Mouse (Mus musculus) kidney, embryonic 16.5 days (tissue): ENCODE data around the gene Ephx1. TPM values are rescaled to one million over a fixed set of nuclear protein-coding genes. Genes with fewer than 3 reads are reported as not detected.

Source experiments
- ATAC-seq: fragments of 200-750 bp; cut with Nextera tagmentation; 2 replicates; pipeline ENCODE4 v1.8.0; 2017; ENCODE audit warnings: moderate TSS enrichment; ENCODE audit not compliant: low FRiP score, low TSS enrichment
- H3K27ac ChIP-seq: fragments of 300-500 bp; sonication (generic); 2 replicates; pipeline ENCODE4 v1.5.1; 2014; ENCODE audit warnings: low read length
- H3K27me3 ChIP-seq: fragments of 300-500 bp; sonication (generic); 2 replicates; pipeline ENCODE4 v1.6.1; 2014; ENCODE audit warnings: low read length, control low read depth, mixed read lengths; ENCODE audit not compliant: insufficient read depth
- H3K36me3 ChIP-seq: fragments of 300-500 bp; sonication (generic); 2 replicates; pipeline ENCODE4 v1.6.1; 2014; ENCODE audit warnings: low read length, control low read depth, mixed read lengths; ENCODE audit not compliant: insufficient read depth
- H3K4me1 ChIP-seq: fragments of 300-500 bp; sonication (generic); 2 replicates; pipeline ENCODE4 v1.6.1; 2014; ENCODE audit warnings: low read length, control low read depth, mixed read lengths; ENCODE audit not compliant: insufficient read depth
- H3K4me2 ChIP-seq: fragments of 300-500 bp; sonication (generic); replicated peaks from 2 replicates; pipeline ENCODE4 v1.6.1; 2014; ENCODE audit warnings: low read depth, low read length
- H3K4me3 ChIP-seq: fragments of 300-500 bp; sonication (generic); 2 replicates; pipeline ENCODE4 v1.5.1; 2014; ENCODE audit warnings: mild to moderate bottlenecking, low read length
- H3K9ac ChIP-seq: fragments of 300-500 bp; sonication (generic); replicated peaks from 2 replicates; pipeline ENCODE4 v1.6.1; 2014; ENCODE audit warnings: low read length
- H3K9me3 ChIP-seq: fragments of 300-500 bp; sonication (generic); 2 replicates; pipeline ENCODE4 v1.6.1; 2016; ENCODE audit warnings: low read length, control low read depth
- WGBS: fragments of 180-500 bp; shearing (Covaris S2); extraction: QIAGEN DNeasy Blood & Tissue Kit; methylation state at CpG from one replicate; pipeline ENCODE4 v1.1.7; 2014; 5-methylcytosine and 5-hydroxymethylcytosine counted together
- polyA plus RNA-seq: library from polyadenylated mRNA; unstranded; fragments of >200 nt; fragmentation: Nextera tagmentation; extraction: Ambion mirVana; gene quantifications from 2 replicates; pipeline ENCODE4 v1.2.1, GENCODE M21; 2015

The Ephx1 gene
- polyA plus RNA-seq, 1 experiment from 2014 or later, result 8.3 TPM

- Histone ChIP-seq H3K9ac (no peak overlapping the region), H3K9me3 (no peaks in the 10 kb centered on the region), H3K36me3 (no peaks in the 10 kb centered on the region), H3K27ac (no peak overlapping the region), H3K4me1 (no peaks in the 10 kb centered on the region), H3K4me3 (no peak overlapping the region), H3K4me2 (no peak overlapping the region), H3K27me3 (no peaks in the 10 kb centered on the region)
- WGBS, result 69% methylated on average over 2 of the region's 2 CpGs
- no peak for ATAC-seq
Observed at GRCm38 (mm10) chr1:180980464-180980863, 40.2 kb downstream of the Ephx1 start.

- H3K9me3 ChIP-seq, result no peaks in the 10 kb centered on the region
- no peak for ATAC-seq
- no peak overlapping the region for H3K4me3 ChIP-seq
- 82% methylated on average over 23 of the region's 24 CpGs for WGBS
- H3K9ac ChIP-seq, result no peak overlapping the region
- H3K4me2 ChIP-seq, result no peak overlapping the region
- H3K27me3 ChIP-seq, result no peaks in the 10 kb centered on the region
- no peaks in the 10 kb centered on the region for H3K36me3 ChIP-seq
- H3K4me1 ChIP-seq, result no peaks in the 10 kb centered on the region
- no peak overlapping the region for H3K27ac ChIP-seq
Observed at GRCm38 (mm10) chr1:180979484-180980251, 41.0 kb downstream of the Ephx1 start.

- 61% methylated on average over 4 of the region's 4 CpGs for WGBS
- Histone ChIP-seq H3K4me2 (no peak overlapping the region), H3K36me3 (no peaks in the 10 kb centered on the region), H3K27ac (no peak overlapping the region), H3K9me3 (no peaks in the 10 kb centered on the region), H3K9ac (no peak overlapping the region), H3K27me3 (no peaks in the 10 kb centered on the region), H3K4me3 (no peak overlapping the region), H3K4me1 (no peaks in the 10 kb centered on the region)
- no peak for ATAC-seq
Observed at GRCm38 (mm10) chr1:180976110-180976679, 44.5 kb downstream of the Ephx1 start.

GRCm38 (mm10) chr1:180974126-180974746 lies 46.5 kb downstream of the Ephx1 start:
- Histone ChIP-seq H3K27me3 (no peaks in the 10 kb centered on the region), H3K4me1 (no peaks in the 10 kb centered on the region), H3K9me3 (no peaks in the 10 kb centered on the region), H3K9ac (no peak overlapping the region), H3K27ac (no peak overlapping the region), H3K4me2 (no peak overlapping the region), H3K4me3 (no peak overlapping the region), H3K36me3 (no peaks in the 10 kb centered on the region)
- WGBS, result 62% methylated on average over 14 of the region's 14 CpGs
- peak; percentile 52 for ATAC-seq

- H3K4me2 ChIP-seq, result no peak overlapping the region
- no peaks in the 10 kb centered on the region for H3K9me3 ChIP-seq
- H3K4me1 ChIP-seq, result no peaks in the 10 kb centered on the region
- no peaks in the 10 kb centered on the region for H3K27me3 ChIP-seq
- no peak overlapping the region for H3K27ac ChIP-seq
- no peak for ATAC-seq
- H3K36me3 ChIP-seq, result no peaks in the 10 kb centered on the region
- H3K4me3 ChIP-seq, result no peak overlapping the region
- H3K9ac ChIP-seq, result no peak overlapping the region
- 93% methylated on average over 9 of the region's 11 CpGs for WGBS
Observed at GRCm38 (mm10) chr1:180972941-180973340, 47.8 kb downstream of the Ephx1 start.

- no peak overlapping the region for H3K9ac ChIP-seq
- H3K27me3 ChIP-seq, result no peaks in the 10 kb centered on the region
- 88% methylated on average over 7 of the region's 7 CpGs for WGBS
- H3K4me1 ChIP-seq, result no peaks in the 10 kb centered on the region
- H3K4me2 ChIP-seq, result no peak overlapping the region
- no peak overlapping the region for H3K27ac ChIP-seq
- no peak overlapping the region for H3K4me3 ChIP-seq
- H3K9me3 ChIP-seq, result no peaks in the 10 kb centered on the region
- H3K36me3 ChIP-seq, result peaks cover 11% of the 10 kb centered on the region; the same call in 1 of the 2 replicates
- ATAC-seq, result no peak
Observed at GRCm38 (mm10) chr1:180967261-180967660, 53.4 kb downstream of the Ephx1 start.

- WGBS, result 54% methylated on average over 3 of the region's 3 CpGs
- ATAC-seq, result no peak
- Histone ChIP-seq H3K4me3 (no peak overlapping the region), H3K27me3 (no peaks in the 10 kb centered on the region), H3K4me2 (no peak overlapping the region), H3K4me1 (no peaks in the 10 kb centered on the region), H3K9ac (no peak overlapping the region), H3K27ac (no peak overlapping the region), H3K36me3 (peaks cover 11% of the 10 kb centered on the region; the same call in 1 of the 2 replicates), H3K9me3 (no peaks in the 10 kb centered on the region)
Observed at GRCm38 (mm10) chr1:180966542-180966941, 54.2 kb downstream of the Ephx1 start.

GRCm38 (mm10) chr1:180965786-180966185 lies 54.9 kb downstream of the Ephx1 start:
- no peak overlapping the region for H3K27ac ChIP-seq
- H3K36me3 ChIP-seq, result peaks cover 11% of the 10 kb centered on the region; the same call in 1 of the 2 replicates
- no peak overlapping the region for H3K9ac ChIP-seq
- no peaks in the 10 kb centered on the region for H3K9me3 ChIP-seq
- 79% methylated on average over 3 of the region's 3 CpGs for WGBS
- no peak overlapping the region for H3K4me3 ChIP-seq
- no peak overlapping the region for H3K4me2 ChIP-seq
- no peaks in the 10 kb centered on the region for H3K4me1 ChIP-seq
- ATAC-seq, result no peak
- no peaks in the 10 kb centered on the region for H3K27me3 ChIP-seq

GRCm38 (mm10) chr1:180958797-180959196 lies 61.9 kb downstream of the Ephx1 start:
- no peak for ATAC-seq
- Histone ChIP-seq H3K4me2 (no peak overlapping the region), H3K4me3 (no peak overlapping the region), H3K36me3 (peaks cover 18% of the 10 kb centered on the region; the same call in 1 of the 2 replicates), H3K9ac (no peak overlapping the region), H3K27me3 (no peaks in the 10 kb centered on the region), H3K27ac (no peak overlapping the region), H3K4me1 (no peaks in the 10 kb centered on the region), H3K9me3 (no peaks in the 10 kb centered on the region)
- 66% methylated on average over 3 of the region's 3 CpGs for WGBS

GRCm38 (mm10) chr1:180957989-180958388 lies 62.7 kb downstream of the Ephx1 start:
- ATAC-seq, result no peak
- no peaks in the 10 kb centered on the region for H3K27me3 ChIP-seq
- no peak overlapping the region for H3K4me3 ChIP-seq
- H3K27ac ChIP-seq, result no peak overlapping the region
- H3K9ac ChIP-seq, result no peak overlapping the region
- H3K4me1 ChIP-seq, result no peaks in the 10 kb centered on the region
- 73% methylated on average over 3 of the region's 3 CpGs for WGBS
- H3K4me2 ChIP-seq, result no peak overlapping the region
- H3K9me3 ChIP-seq, result no peaks in the 10 kb centered on the region
- peaks cover 15% of the 10 kb centered on the region; the same call in 1 of the 2 replicates for H3K36me3 ChIP-seq
